ENCODE assay signal across 8 mouse cellular contexts in genomic region chr5:29388944-29389765, GRCm38 (mm10). TPM values are rescaled to one million over a fixed set of nuclear protein-coding genes. Genes with fewer than 3 reads are reported as not detected.
DNase-seq lines count a peak whose midpoint lies in the region; ATAC-seq and TF ChIP-seq lines count a peak whose summit lies in the region.

No protein-coding gene starts in this region.

- H3K9ac ChIP-seq in heart, embryonic 11.5 days (ENCODE audit: low read depth, low read length), result no peak overlapping the region
- no peak overlapping the region for H3K9ac ChIP-seq in limb, embryonic 11.5 days (ENCODE audit: low read length)
- H3K9ac ChIP-seq in neural tube, embryonic 13.5 days, result no peak overlapping the region
- H3K9ac ChIP-seq in stomach, postnatal 0 days (ENCODE audit: low read length), result no peak overlapping the region

- TF ChIP-seq CTCF in stomach, postnatal 0 days (IDR thresholded peaks at IDR 0.05; ENCODE audit: low read depth), result peak; percentile 94

- no peak overlapping the region; the same call in 1 of the 2 replicates for H3K27ac ChIP-seq in heart, embryonic 11.5 days (ENCODE audit: low read depth, low read length)
- H3K27ac ChIP-seq in limb, embryonic 11.5 days (replicated peaks; ENCODE audit: low read depth, low read length), result no peak overlapping the region
- H3K27ac ChIP-seq in neural tube, embryonic 13.5 days (replicated peaks), result no peak overlapping the region
- H3K27ac ChIP-seq in stomach, postnatal 0 days (replicated peaks), result peak overlapping the region; percentile 84; the same call in 1 of the 2 replicates

- no peaks in the 10 kb centered on the region for H3K36me3 ChIP-seq in heart, embryonic 11.5 days (ENCODE audit: control insufficient read depth, insufficient read depth, low read length)
- H3K36me3 ChIP-seq in limb, embryonic 11.5 days (ENCODE audit: control insufficient read depth, insufficient read depth, low read length), result no peaks in the 10 kb centered on the region
- H3K36me3 ChIP-seq in neural tube, embryonic 13.5 days, result no peaks in the 10 kb centered on the region
- H3K36me3 ChIP-seq in stomach, postnatal 0 days (ENCODE audit: control insufficient read depth, insufficient read depth, low read length), result no peaks in the 10 kb centered on the region

- H3K4me3 ChIP-seq in heart, embryonic 11.5 days (ENCODE audit: low read depth, low read length), result no peak overlapping the region
- no peak overlapping the region for H3K4me3 ChIP-seq in limb, embryonic 11.5 days (ENCODE audit: low read depth, low read length)
- H3K4me3 ChIP-seq in neural tube, embryonic 13.5 days, result no peak overlapping the region
- H3K4me3 ChIP-seq in stomach, postnatal 0 days (ENCODE audit: low read depth, low read length), result no peak overlapping the region

- H3K4me1 ChIP-seq in heart, embryonic 11.5 days (ENCODE audit: control insufficient read depth, insufficient read depth, low read length), result no peaks in the 10 kb centered on the region
- H3K4me1 ChIP-seq in limb, embryonic 11.5 days (ENCODE audit: control insufficient read depth, insufficient read depth, low read length), result no peaks in the 10 kb centered on the region
- no peaks in the 10 kb centered on the region for H3K4me1 ChIP-seq in neural tube, embryonic 13.5 days (replicated peaks)
- peaks cover 3% of the 10 kb centered on the region; the same call in 1 of the 2 replicates for H3K4me1 ChIP-seq in stomach, postnatal 0 days (replicated peaks; ENCODE audit: control insufficient read depth, insufficient read depth)

- no peak for TF ChIP-seq EP300 in stomach, postnatal 0 days (optimal IDR thresholded peaks at IDR 0.05)

- 19% methylated on average over 15 of the region's 15 CpGs for WGBS in heart, embryonic 11.5 days (ENCODE audit: insufficient replicate concordance)
- 23% methylated on average over 15 of the region's 15 CpGs for WGBS in limb, embryonic 11.5 days
- WGBS in neural tube, embryonic 13.5 days, result 23% methylated on average over 15 of the region's 15 CpGs
- WGBS in stomach, postnatal 0 days, result 16% methylated on average over 15 of the region's 15 CpGs

- H3K9me3 ChIP-seq in heart, embryonic 11.5 days (replicated peaks; ENCODE audit: control insufficient read depth, low read length), result no peaks in the 10 kb centered on the region
- no peaks in the 10 kb centered on the region for H3K9me3 ChIP-seq in limb, embryonic 11.5 days (ENCODE audit: control insufficient read depth, low read length)
- no peaks in the 10 kb centered on the region for H3K9me3 ChIP-seq in neural tube, embryonic 13.5 days
- H3K9me3 ChIP-seq in stomach, postnatal 0 days (ENCODE audit: control insufficient read depth, low read length), result no peaks in the 10 kb centered on the region

- peaks cover 5% of the 10 kb centered on the region; the same call in 1 of the 2 replicates for H3K27me3 ChIP-seq in heart, embryonic 11.5 days (ENCODE audit: control insufficient read depth, insufficient read depth, low read length)
- no peaks in the 10 kb centered on the region for H3K27me3 ChIP-seq in limb, embryonic 11.5 days (ENCODE audit: control insufficient read depth, insufficient read depth, low read length)
- H3K27me3 ChIP-seq in neural tube, embryonic 13.5 days, result peaks cover 13% of the 10 kb centered on the region
- no peaks in the 10 kb centered on the region for H3K27me3 ChIP-seq in stomach, postnatal 0 days (ENCODE audit: control insufficient read depth, insufficient read depth, low read length)

- no peak overlapping the region for H3K4me2 ChIP-seq in heart, embryonic 11.5 days
- no peak overlapping the region for H3K4me2 ChIP-seq in limb, embryonic 11.5 days (ENCODE audit: low read depth, severe bottlenecking)
- no peak overlapping the region for H3K4me2 ChIP-seq in neural tube, embryonic 13.5 days
- no peak overlapping the region for H3K4me2 ChIP-seq in stomach, postnatal 0 days (replicated peaks; ENCODE audit: low read depth)

- ATAC-seq in heart, embryonic 11.5 days (replicated peaks; ENCODE audit: insufficient number of reproducible peaks, low FRiP score, low TSS enrichment), result no peak
- ATAC-seq in limb, embryonic 11.5 days (ENCODE audit: insufficient number of reproducible peaks, low FRiP score, low TSS enrichment, low read depth), result no peak; the same call in 1 of the 2 replicates
- ATAC-seq in neural tube, embryonic 13.5 days (ENCODE audit: low read depth), result 0 out of 2 replicates have a peak, but pooled peaks have one; percentile 47
- ATAC-seq in stomach, postnatal 0 days (ENCODE audit: low FRiP score, low TSS enrichment), result peak; percentile 67

- peak; percentile 97 for DNase-seq in heart, adult 11 months
- DNase-seq in cerebellum, adult 9-10 months, result peak; percentile 72
- DNase-seq in gastrocnemius, adult 8-10 months (ENCODE audit: low spot score in 2 of 2), result peak; percentile 57 to 74
- peak; percentile 83 for DNase-seq in kidney, adult 18-20 months
- DNase-seq in limb, embryonic 11.5 days (ENCODE audit: low spot score), result peak; percentile 88
- DNase-seq in stomach, postnatal 0 days (ENCODE audit: low spot score), result peak; percentile 86

RNA-seq across cellular contexts. Expression of gene Lmbr1, which starts 11.0 kb away (rescaled TPM):
- polyA plus RNA-seq in heart, embryonic 11.5 days (2014; fragmentation: Nextera tagmentation; extraction: Ambion mirVana), result 11.2 and 12.9 TPM in 2 replicates
- 10 to 100 TPM in 2 of 4 experiments, 1 to 10 TPM in 2; 8.4 to 13.2 (median 10.3) TPM for total RNA-seq in gastrocnemius, adult 8-10 months (2022)
- polyA plus RNA-seq in limb, embryonic 11.5 days (2014; fragmentation: Nextera tagmentation; extraction: Ambion mirVana), result 7.0 and 9.2 TPM in 2 replicates
- 27.0 and 27.3 TPM in 2 replicates for polyA plus RNA-seq in neural tube, embryonic 13.5 days (2015; fragmentation: Nextera tagmentation; extraction: Ambion mirVana)
- 12.2 and 13.0 TPM in 2 replicates for polyA plus RNA-seq in stomach, postnatal 0 days (2015; fragmentation: Nextera tagmentation; extraction: Ambion mirVana)

RNA-seq across cellular contexts. Expression of gene Nom1, which starts 45.3 kb away (rescaled TPM):
- 14.9 and 18.1 TPM in 2 replicates for polyA plus RNA-seq in heart, embryonic 11.5 days (2014; fragmentation: Nextera tagmentation; extraction: Ambion mirVana)
- total RNA-seq in gastrocnemius, adult 8-10 months (2022), result 10 to 100 TPM; 10.2 to 14.0 (median 13.1) TPM
- 24.4 and 34.5 TPM in 2 replicates for polyA plus RNA-seq in limb, embryonic 11.5 days (2014; fragmentation: Nextera tagmentation; extraction: Ambion mirVana)
- 16.8 and 22.2 TPM in 2 replicates for polyA plus RNA-seq in neural tube, embryonic 13.5 days (2015; fragmentation: Nextera tagmentation; extraction: Ambion mirVana)
- 16.4 and 16.5 TPM in 2 replicates for polyA plus RNA-seq in stomach, postnatal 0 days (2015; fragmentation: Nextera tagmentation; extraction: Ambion mirVana)

Comparison
In these comparisons a context has a peak if more than half of its experiments do, and no peak if none do; other contexts are left out.
1. ATAC-seq: peak in neural tube, embryonic 13.5 days (single experiment) and stomach, postnatal 0 days (single experiment); none in heart, embryonic 11.5 days (single experiment) and limb, embryonic 11.5 days (single experiment).
2. Peak in every context shown above with its lines, with median percentiles within 50 percentile points of each other: DNase-seq.